Mouse (Mus musculus) embryonic facial prominence, embryonic 13.5 days (tissue): Measurements from ENCODE around the gene D630045J12Rik. TPM values are rescaled to one million over a fixed set of nuclear protein-coding genes. Genes with fewer than 3 reads are reported as not detected.

Experiments
- ATAC-seq: fragments of 200-750 bp; cut with Nextera tagmentation; 2 replicates; pipeline ENCODE4 v1.8.0; 2017; ENCODE audit warnings: low read depth; ENCODE audit not compliant: insufficient number of reproducible peaks, insufficient read depth, low FRiP score, low TSS enrichment
- H3K27ac ChIP-seq: fragments of 300-500 bp; sonication (generic); 2 replicates; pipeline ENCODE4 v1.5.1; 2015; ENCODE audit warnings: moderate library complexity, mild to moderate bottlenecking, inconsistent platforms
- H3K27me3 ChIP-seq: fragments of 300-500 bp; sonication (generic); 2 replicates; pipeline ENCODE4 v1.6.1; 2015; ENCODE audit warnings: mild to moderate bottlenecking, inconsistent platforms
- H3K36me3 ChIP-seq: fragments of 300-500 bp; sonication (generic); 2 replicates; pipeline ENCODE4 v1.6.1; 2015; ENCODE audit warnings: mild to moderate bottlenecking, inconsistent platforms
- H3K4me1 ChIP-seq: fragments of 300-500 bp; sonication (generic); 2 replicates; pipeline ENCODE4 v1.6.1; 2015; ENCODE audit warnings: inconsistent platforms
- H3K4me2 ChIP-seq: fragments of 300-500 bp; sonication (generic); 2 replicates; pipeline ENCODE4 v1.6.1; 2015; ENCODE audit warnings: moderate library complexity, mild to moderate bottlenecking, inconsistent platforms
- H3K4me3 ChIP-seq: fragments of 300-500 bp; sonication (generic); 2 replicates; pipeline ENCODE4 v1.5.1; 2015; ENCODE audit warnings: mild to moderate bottlenecking, inconsistent platforms
- H3K9ac ChIP-seq: fragments of 300-500 bp; sonication (generic); 2 replicates; pipeline ENCODE4 v1.6.1; 2015; ENCODE audit warnings: mild to moderate bottlenecking, inconsistent platforms
- H3K9me3 ChIP-seq: fragments of 300-500 bp; sonication (generic); 2 replicates; pipeline ENCODE4 v1.6.1; 2016; ENCODE audit warnings: inconsistent platforms
- WGBS: fragments of 180-500 bp; shearing (Covaris S2); methylation state at CpG from one replicate; pipeline ENCODE4 v1.1.7; 2015; ENCODE audit warnings: mixed read lengths; 5-methylcytosine and 5-hydroxymethylcytosine counted together
- polyA plus RNA-seq: library from polyadenylated mRNA; unstranded; fragments of >200 nt; fragmentation: Nextera tagmentation; extraction: Ambion mirVana; gene quantifications from 2 replicates; pipeline ENCODE4 v1.2.1, GENCODE M21; 2015

Gene D630045J12Rik
- polyA plus RNA-seq, 1 experiment from 2014 or later = 8.3 TPM

DNA sequence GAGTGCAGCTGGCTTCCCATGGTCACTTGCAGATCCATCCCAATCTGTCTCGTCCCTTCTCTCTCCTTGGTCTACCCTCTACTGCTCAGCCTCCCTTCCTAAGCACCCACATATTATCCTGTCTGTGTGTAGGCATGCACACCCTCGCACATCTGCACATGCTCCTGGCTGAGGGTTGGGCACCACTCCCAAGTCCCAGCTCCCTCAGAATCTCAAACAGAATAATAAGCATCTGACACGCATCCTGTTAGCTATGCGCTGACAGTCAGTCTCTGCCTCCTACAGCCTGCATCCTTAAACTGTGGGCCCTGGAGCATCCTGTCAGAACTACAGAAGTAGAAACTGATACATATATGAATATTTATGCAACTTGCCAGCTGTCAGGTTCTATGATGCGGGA is 13.2 kb downstream of the D630045J12Rik start:
- Histone ChIP-seq H3K27ac (no peak overlapping the region), H3K36me3 (no peaks in the 10 kb centered on the region), H3K27me3 (no peaks in the 10 kb centered on the region), H3K9me3 (no peaks in the 10 kb centered on the region), H3K4me1 (peaks cover 45% of the 10 kb centered on the region), H3K9ac (no peak overlapping the region), H3K4me2 (no peak overlapping the region), H3K4me3 (no peak overlapping the region)
- 75% methylated on average over 5 of the region's 5 CpGs for WGBS
- ATAC-seq = no peak

DNA sequence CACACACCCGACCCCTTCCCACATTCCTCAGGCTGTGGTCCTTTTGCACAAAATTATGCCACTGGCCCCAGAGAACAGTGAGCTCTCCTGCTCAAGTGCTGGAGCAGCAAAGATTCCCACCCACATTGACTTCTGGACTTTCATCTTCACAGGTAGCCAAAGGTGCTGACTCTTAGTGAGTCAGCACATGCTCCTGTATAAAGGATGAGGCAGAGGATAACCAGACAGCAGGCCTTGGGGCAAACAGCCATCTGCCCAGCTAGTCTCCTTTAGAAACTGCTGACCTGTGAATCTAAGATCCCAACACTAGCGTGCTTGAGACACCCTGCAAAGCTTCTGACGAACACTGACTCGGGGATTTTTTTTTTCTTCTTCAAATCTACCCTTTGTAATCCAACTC is 15.4 kb downstream of the D630045J12Rik start:
- H3K9me3 ChIP-seq = no peaks in the 10 kb centered on the region
- no peak for ATAC-seq
- WGBS = 66% methylated on average over 4 of the region's 4 CpGs

DNA sequence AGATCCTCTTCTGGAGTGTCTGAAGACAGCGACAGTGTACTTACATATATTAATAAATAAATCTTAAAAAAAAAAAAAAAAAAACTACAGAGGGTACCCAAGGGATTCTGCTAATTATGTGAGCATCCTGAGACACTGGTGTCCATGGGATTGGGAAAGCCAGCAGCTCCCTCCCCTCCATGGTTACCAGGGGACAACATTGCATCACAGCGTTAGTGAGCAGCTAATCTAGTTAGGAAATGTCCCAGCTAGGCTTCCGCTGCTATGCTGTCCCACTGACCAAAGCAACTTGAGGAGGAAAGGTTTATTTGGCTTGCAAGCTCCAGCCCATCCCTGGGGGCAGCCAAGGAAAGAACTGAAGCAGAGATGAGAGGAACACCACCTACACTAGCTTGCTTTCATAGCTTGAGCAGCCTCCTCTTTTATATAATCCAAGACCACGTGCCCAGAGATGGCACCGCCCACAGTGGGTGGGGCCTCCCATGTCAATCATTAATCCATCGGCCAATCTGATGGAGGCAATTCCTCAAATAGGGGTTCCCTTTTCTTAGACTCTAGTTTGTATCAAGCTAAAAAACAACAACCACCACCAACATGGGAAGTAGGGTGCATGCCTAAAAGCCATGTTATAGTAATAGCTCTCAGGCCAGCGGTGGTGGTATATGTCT is 17.7 kb downstream of the D630045J12Rik start:
- Histone ChIP-seq H3K4me3 (no peak overlapping the region), H3K27me3 (no peaks in the 10 kb centered on the region), H3K9ac (no peak overlapping the region), H3K4me1 (peaks cover 32% of the 10 kb centered on the region), H3K9me3 (no peaks in the 10 kb centered on the region), H3K4me2 (no peak overlapping the region), H3K36me3 (no peaks in the 10 kb centered on the region), H3K27ac (no peak overlapping the region)
- WGBS = 79% methylated on average over 7 of the region's 7 CpGs
- no peak for ATAC-seq

More for the DNA sequence above, 15.4 kb downstream of the D630045J12Rik start:
- Histone ChIP-seq H3K36me3 (no peaks in the 10 kb centered on the region), H3K4me3 (no peak overlapping the region), H3K4me2 (no peak overlapping the region), H3K9ac (no peak overlapping the region), H3K27ac (no peak overlapping the region), H3K4me1 (peaks cover 34% of the 10 kb centered on the region), H3K27me3 (no peaks in the 10 kb centered on the region)

DNA sequence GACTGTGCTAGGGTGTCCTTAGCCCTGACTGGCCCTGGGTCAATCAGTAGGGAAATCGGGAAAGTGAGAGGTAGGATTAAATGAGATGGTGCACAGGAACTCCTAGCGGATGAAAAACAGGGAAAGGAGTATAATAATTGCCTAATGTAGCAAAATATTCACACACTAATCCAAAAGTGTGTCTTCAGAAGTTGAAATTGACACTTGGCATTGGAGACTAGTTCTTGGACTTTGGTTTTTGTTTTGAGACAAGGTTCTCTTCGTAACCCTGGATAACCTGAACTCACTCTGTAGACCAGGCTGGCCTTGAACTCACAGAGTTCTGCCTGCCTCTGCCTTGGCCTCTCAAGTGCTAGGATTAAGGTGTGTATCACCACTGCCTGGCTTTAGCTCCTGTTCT is 20.0 kb downstream of the D630045J12Rik start:
- H3K36me3 ChIP-seq = peaks cover 7% of the 10 kb centered on the region; the same call in 1 of the 2 replicates
- no peak overlapping the region for H3K4me2 ChIP-seq
- H3K4me1 ChIP-seq = peaks cover 21% of the 10 kb centered on the region
- H3K27me3 ChIP-seq = no peaks in the 10 kb centered on the region
- WGBS = 91% methylated on average over 3 of the region's 3 CpGs
- no peak overlapping the region for H3K9ac ChIP-seq
- H3K4me3 ChIP-seq = no peak overlapping the region
- no peak for ATAC-seq
- no peak overlapping the region for H3K27ac ChIP-seq
- H3K9me3 ChIP-seq = peaks cover 5% of the 10 kb centered on the region; the same call in 1 of the 2 replicates

- WGBS = 74% methylated on average over 3 of the region's 3 CpGs
- Histone ChIP-seq H3K4me1 (peaks cover 21% of the 10 kb centered on the region), H3K27ac (no peak overlapping the region), H3K27me3 (no peaks in the 10 kb centered on the region), H3K9ac (no peak overlapping the region), H3K4me2 (no peak overlapping the region), H3K4me3 (no peak overlapping the region), H3K9me3 (peaks cover 14% of the 10 kb centered on the region; the same call in 1 of the 2 replicates), H3K36me3 (peaks cover 11% of the 10 kb centered on the region; the same call in 1 of the 2 replicates)
- ATAC-seq = no peak
Observed at GRCm38 (mm10) chr6:38232917-38233316, 20.9 kb downstream of the D630045J12Rik start.

GRCm38 (mm10) chr6:38231994-38232393 is 21.8 kb downstream of the D630045J12Rik start:
- no peak overlapping the region for H3K9ac ChIP-seq

GRCm38 (mm10) chr6:38224079-38224478 is 29.7 kb downstream of the D630045J12Rik start:
- WGBS = 30% methylated on average over 1 of the region's 1 CpGs
- no peak overlapping the region for H3K9ac ChIP-seq

More at GRCm38 (mm10) chr6:38231994-38232393, 21.8 kb downstream of the D630045J12Rik start:
- ATAC-seq = peak; percentile 43; the same call in 1 of the 2 replicates
- no peaks in the 10 kb centered on the region for H3K27me3 ChIP-seq
- peaks cover 13% of the 10 kb centered on the region; the same call in 1 of the 2 replicates for H3K36me3 ChIP-seq
- H3K27ac ChIP-seq = 0 out of 2 replicates have a peak overlapping the region, but pooled peaks have one; percentile 7
- H3K4me1 ChIP-seq = peaks cover 21% of the 10 kb centered on the region
- H3K4me2 ChIP-seq = peak overlapping the region; percentile 7; the same call in 1 of the 2 replicates
- peaks cover 15% of the 10 kb centered on the region; the same call in 1 of the 2 replicates for H3K9me3 ChIP-seq
- no peak overlapping the region for H3K4me3 ChIP-seq
- 58% methylated on average over 4 of the region's 4 CpGs for WGBS

DNA sequence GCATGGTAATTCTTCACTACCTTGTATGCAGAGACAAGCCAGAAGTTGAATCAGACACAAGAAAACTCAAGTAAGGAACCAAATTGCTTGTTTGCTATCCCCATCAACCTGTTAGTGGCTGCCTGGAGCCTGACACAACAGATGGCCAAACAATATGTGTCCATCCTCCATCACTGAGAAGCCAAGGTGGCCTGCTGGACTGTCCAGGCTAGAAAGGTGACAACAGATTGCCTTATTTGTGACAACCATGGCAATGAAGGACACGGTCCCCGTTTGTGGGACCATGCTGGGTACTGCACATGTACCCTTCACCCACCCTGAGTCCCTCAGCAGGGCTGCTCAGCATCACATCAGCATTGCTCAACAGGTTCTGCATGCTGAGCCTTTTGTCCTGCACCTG is 34.5 kb downstream of the D630045J12Rik start:
- ATAC-seq = no peak
- H3K36me3 ChIP-seq = no peaks in the 10 kb centered on the region
- no peaks in the 10 kb centered on the region for H3K9me3 ChIP-seq
- 88% methylated on average over 2 of the region's 2 CpGs for WGBS
- no peak overlapping the region for H3K9ac ChIP-seq
- no peak overlapping the region for H3K4me3 ChIP-seq
- no peak overlapping the region for H3K27ac ChIP-seq
- H3K4me1 ChIP-seq = peaks cover 6% of the 10 kb centered on the region; the same call in 1 of the 2 replicates
- no peak overlapping the region for H3K4me2 ChIP-seq
- no peaks in the 10 kb centered on the region for H3K27me3 ChIP-seq

More at GRCm38 (mm10) chr6:38224079-38224478, 29.7 kb downstream of the D630045J12Rik start:
- Histone ChIP-seq H3K4me2 (no peak overlapping the region), H3K4me1 (peaks cover 14% of the 10 kb centered on the region), H3K4me3 (no peak overlapping the region), H3K27me3 (no peaks in the 10 kb centered on the region), H3K27ac (peak overlapping the region; percentile 77), H3K9me3 (peaks cover 11% of the 10 kb centered on the region; the same call in 1 of the 2 replicates), H3K36me3 (peaks cover 9% of the 10 kb centered on the region; the same call in 1 of the 2 replicates)
- 0 out of 2 replicates have a peak, but pooled peaks have one; percentile 37 for ATAC-seq

DNA sequence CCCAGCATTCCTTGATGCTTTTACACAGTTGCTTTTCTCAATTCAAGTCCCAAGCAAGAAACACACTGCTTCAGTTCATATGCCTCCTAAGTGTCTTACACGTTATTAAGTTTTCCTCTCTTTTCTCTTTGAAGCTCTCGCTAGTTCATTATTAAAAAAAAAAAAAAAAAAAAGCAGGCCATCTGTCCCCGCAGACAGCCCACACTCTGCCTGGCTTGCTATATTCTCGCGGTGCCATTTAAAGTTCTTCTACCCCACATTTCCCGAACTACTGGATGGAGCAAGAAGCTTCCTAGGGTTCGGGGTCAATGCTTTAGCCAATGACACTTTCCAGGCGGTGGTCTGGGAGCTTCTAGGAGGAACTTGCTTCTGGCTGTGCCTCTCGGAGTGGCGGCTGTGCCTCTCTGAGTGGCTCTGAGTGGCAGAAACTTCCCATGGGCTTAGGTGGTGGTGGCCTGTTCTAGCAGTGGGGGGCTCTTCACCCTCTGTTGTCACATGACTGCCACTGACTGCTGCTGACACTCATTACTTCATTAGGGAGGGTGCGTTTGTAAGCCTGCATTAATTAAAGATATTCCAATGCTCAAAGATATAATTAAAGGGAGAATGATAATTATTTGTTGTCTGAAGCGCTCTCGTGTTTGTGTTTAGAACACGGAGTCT is 38.2 kb downstream of the D630045J12Rik start:
- Histone ChIP-seq H3K27me3 (no peaks in the 10 kb centered on the region), H3K4me3 (no peak overlapping the region), H3K4me1 (no peaks in the 10 kb centered on the region), H3K36me3 (peaks cover 9% of the 10 kb centered on the region), H3K4me2 (no peak overlapping the region), H3K9me3 (peaks cover 3% of the 10 kb centered on the region; the same call in 1 of the 2 replicates), H3K27ac (no peak overlapping the region), H3K9ac (no peak overlapping the region)
- WGBS = 77% methylated on average over 14 of the region's 14 CpGs
- ATAC-seq = no peak

DNA sequence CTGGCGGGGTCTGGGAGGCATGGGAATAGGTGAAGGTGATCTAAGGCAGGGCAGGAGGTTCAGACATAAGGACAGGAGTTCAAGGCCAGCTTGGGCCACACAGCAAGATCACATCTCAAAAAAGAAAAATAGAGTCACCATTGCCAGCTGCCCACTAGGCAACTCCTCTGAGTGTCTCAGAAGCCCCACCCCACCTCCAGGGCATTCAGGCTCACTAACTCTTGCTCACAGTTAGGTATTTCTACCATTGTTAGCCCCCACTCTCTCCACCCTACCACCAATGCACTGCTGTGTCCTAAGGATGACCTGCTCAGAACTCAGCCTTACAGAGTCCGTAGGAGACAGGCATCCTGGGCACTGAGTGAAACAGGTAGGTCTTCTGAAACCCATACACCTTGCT is 46.2 kb downstream of the D630045J12Rik start:
- Histone ChIP-seq H3K9me3 (peaks cover under 1% of the 10 kb centered on the region; the same call in 1 of the 2 replicates), H3K27me3 (no peaks in the 10 kb centered on the region), H3K4me1 (peaks cover 47% of the 10 kb centered on the region), H3K36me3 (0 out of 2 replicates have a peak, but pooled peaks cover 4% of the 10 kb centered on the region), H3K9ac (0 out of 2 replicates have a peak overlapping the region, but pooled peaks have one; percentile 27), H3K4me2 (no peak overlapping the region), H3K27ac (peak overlapping the region; percentile 72), H3K4me3 (no peak overlapping the region)
- WGBS = 67% methylated on average over 2 of the region's 2 CpGs
- no peak for ATAC-seq

GRCm38 (mm10) chr6:38206941-38207531 is 46.8 kb downstream of the D630045J12Rik start:
- Histone ChIP-seq H3K9ac (no peak overlapping the region), H3K4me1 (peaks cover 50% of the 10 kb centered on the region), H3K27me3 (no peaks in the 10 kb centered on the region), H3K36me3 (0 out of 2 replicates have a peak, but pooled peaks cover 3% of the 10 kb centered on the region), H3K4me3 (no peak overlapping the region), H3K4me2 (0 out of 2 replicates have a peak overlapping the region, but pooled peaks have one; percentile 0), H3K9me3 (no peaks in the 10 kb centered on the region), H3K27ac (peak overlapping the region; percentile 72)
- WGBS = 4% methylated on average over 8 of the region's 8 CpGs
- ATAC-seq = no peak
